Mouse (Mus musculus): Measurements from ENCODE around the gene Opn4. TPM values are rescaled to one million over a fixed set of nuclear protein-coding genes. Genes with fewer than 3 reads are reported as not detected.

Gene Opn4
- polyA plus RNA-seq, 1 experiment = not detected

DNA sequence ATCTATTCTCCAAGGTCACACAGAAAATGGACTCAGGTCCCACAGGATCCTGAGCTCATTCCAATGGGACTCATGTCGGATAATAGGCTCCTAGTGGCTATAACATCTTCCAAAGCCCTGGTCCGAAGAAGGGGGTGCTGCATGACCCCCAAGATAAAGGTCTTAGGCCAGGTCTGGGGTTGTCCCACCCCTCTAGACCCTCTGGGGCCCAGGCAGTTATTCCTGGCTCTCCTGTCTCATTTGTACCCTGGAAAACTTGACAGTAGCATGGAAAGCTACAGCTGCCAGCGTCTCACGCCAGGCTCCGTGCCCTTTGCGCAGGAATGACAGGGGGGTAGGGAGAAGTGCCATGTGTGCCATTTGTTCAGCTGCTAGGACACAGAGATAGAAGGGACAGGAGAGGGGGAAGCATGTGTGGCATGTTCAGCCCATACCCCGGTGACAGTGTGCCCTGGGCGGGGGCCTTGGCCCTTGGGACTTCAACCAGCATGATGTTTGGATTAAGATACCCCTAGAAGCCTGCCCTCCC is 10.7 kb downstream of the Opn4 start:
- Histone ChIP-seq H3K36me3 (ENCODE audit: control insufficient read depth, insufficient read depth, low read length, poor library complexity, severe bottlenecking) (no peaks in the 10 kb centered on the region), H3K27ac (ENCODE audit: insufficient read depth, low read length) (no peak overlapping the region), H3K9me3 (replicated peaks; ENCODE audit: control insufficient read depth, insufficient read depth, low read length, poor library complexity, severe bottlenecking) (no peaks in the 10 kb centered on the region), H3K4me1 (ENCODE audit: control insufficient read depth, insufficient read depth, low read length) (no peaks in the 10 kb centered on the region), H3K9ac (ENCODE audit: low read depth, poor library complexity, severe bottlenecking) (no peak overlapping the region), H3K4me3 (ENCODE audit: low read depth, low read length) (no peak overlapping the region), H3K27me3 (ENCODE audit: control insufficient read depth, insufficient read depth, low read length, poor library complexity, severe bottlenecking) (no peaks in the 10 kb centered on the region)
- no peak for TF ChIP-seq CTCF (IDR thresholded peaks at IDR 0.05; ENCODE audit: low read depth, low read length)
- TF ChIP-seq POLR2A (IDR thresholded peaks at IDR 0.05; ENCODE audit: insufficient read depth, low read length) = no peak
- TF ChIP-seq EP300 (IDR thresholded peaks at IDR 0.05; ENCODE audit: insufficient read depth, low read depth, low read length) = no peak

GRCm38 (mm10) chr14:34588498-34588897 is 11.4 kb downstream of the Opn4 start, which contains the start of gene Ldb3:
Gene Ldb3, minus strand, starts transcription at chr14:34588682.
- Histone ChIP-seq H3K9me3 (replicated peaks; ENCODE audit: control insufficient read depth, insufficient read depth, low read length, poor library complexity, severe bottlenecking) (no peaks in the 10 kb centered on the region), H3K36me3 (ENCODE audit: control insufficient read depth, insufficient read depth, low read length, poor library complexity, severe bottlenecking) (no peaks in the 10 kb centered on the region), H3K4me3 (ENCODE audit: low read depth, low read length) (no peak within 1 kb of the TSS), H3K4me1 (ENCODE audit: control insufficient read depth, insufficient read depth, low read length) (no peaks in the 10 kb centered on the region), H3K9ac (ENCODE audit: low read depth, poor library complexity, severe bottlenecking) (no peak within 1 kb of the TSS), H3K27ac (ENCODE audit: insufficient read depth, low read length) (no peak within 1 kb of the TSS), H3K27me3 (ENCODE audit: control insufficient read depth, insufficient read depth, low read length, poor library complexity, severe bottlenecking) (no peaks in the 10 kb centered on the region)
- TF ChIP-seq POLR2A (IDR thresholded peaks at IDR 0.05; ENCODE audit: insufficient read depth, low read length) = no peak

DNA sequence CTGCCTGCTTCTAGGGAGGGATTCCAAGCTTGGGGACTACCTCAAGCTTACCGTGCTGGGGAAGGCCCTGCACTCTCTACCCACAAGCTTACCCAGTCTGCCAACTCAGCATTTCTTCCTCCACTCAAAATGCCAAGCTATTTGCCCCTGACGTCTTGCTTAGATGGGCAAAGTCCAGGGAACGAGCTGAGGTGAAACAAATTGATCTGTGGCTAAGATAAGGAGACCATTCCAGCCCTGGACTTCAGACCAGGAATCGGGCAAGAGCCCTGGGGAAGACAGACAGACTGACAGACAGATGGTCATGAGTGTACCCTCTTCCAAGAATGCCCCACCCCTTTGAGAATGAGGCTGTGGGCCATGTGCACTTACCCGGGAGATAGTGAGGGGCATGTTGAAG is 11.9 kb downstream of the Opn4 start:
- H3K27me3 ChIP-seq (ENCODE audit: control insufficient read depth, insufficient read depth, low read length, poor library complexity, severe bottlenecking) = no peaks in the 10 kb centered on the region
- TF ChIP-seq EP300 (IDR thresholded peaks at IDR 0.05; ENCODE audit: insufficient read depth, low read depth, low read length) (no peak), CTCF (IDR thresholded peaks at IDR 0.05; ENCODE audit: low read depth, low read length) (no peak), POLR2A (IDR thresholded peaks at IDR 0.05; ENCODE audit: insufficient read depth, low read length) (no peak)
- no peaks in the 10 kb centered on the region for H3K9me3 ChIP-seq (replicated peaks; ENCODE audit: control insufficient read depth, insufficient read depth, low read length, poor library complexity, severe bottlenecking)
- no peaks in the 10 kb centered on the region for H3K36me3 ChIP-seq (ENCODE audit: control insufficient read depth, insufficient read depth, low read length, poor library complexity, severe bottlenecking)
- H3K9ac ChIP-seq (ENCODE audit: low read depth, poor library complexity, severe bottlenecking) = no peak overlapping the region
- H3K4me1 ChIP-seq (ENCODE audit: control insufficient read depth, insufficient read depth, low read length) = no peaks in the 10 kb centered on the region
- H3K27ac ChIP-seq (ENCODE audit: insufficient read depth, low read length) = no peak overlapping the region
- H3K4me3 ChIP-seq (ENCODE audit: low read depth, low read length) = no peak overlapping the region

DNA sequence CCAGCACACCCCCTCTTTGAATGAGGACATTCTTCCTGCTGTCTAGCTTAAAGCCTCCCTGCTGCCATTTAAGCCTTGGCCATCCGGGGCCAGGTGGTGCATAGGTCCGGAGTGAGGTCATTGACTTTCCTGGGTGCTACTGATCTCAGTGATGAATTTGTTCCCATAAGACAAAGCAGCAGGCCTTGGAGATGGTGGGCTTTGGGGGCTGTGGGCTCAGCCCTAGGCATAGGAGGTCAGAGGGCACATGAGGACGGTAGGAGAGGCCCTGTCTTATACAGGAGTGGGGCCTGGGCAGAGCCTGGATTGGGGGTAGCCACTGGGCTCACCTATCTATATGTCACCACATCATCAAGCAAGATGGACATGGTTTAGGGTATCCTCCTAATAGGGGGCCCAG is 13.1 kb downstream of the Opn4 start:
- Histone ChIP-seq H3K9me3 (replicated peaks; ENCODE audit: control insufficient read depth, insufficient read depth, low read length, poor library complexity, severe bottlenecking) (no peaks in the 10 kb centered on the region), H3K27ac (ENCODE audit: insufficient read depth, low read length) (no peak overlapping the region), H3K36me3 (ENCODE audit: control insufficient read depth, insufficient read depth, low read length, poor library complexity, severe bottlenecking) (no peaks in the 10 kb centered on the region), H3K9ac (ENCODE audit: low read depth, poor library complexity, severe bottlenecking) (no peak overlapping the region), H3K27me3 (ENCODE audit: control insufficient read depth, insufficient read depth, low read length, poor library complexity, severe bottlenecking) (no peaks in the 10 kb centered on the region), H3K4me1 (ENCODE audit: control insufficient read depth, insufficient read depth, low read length) (no peaks in the 10 kb centered on the region), H3K4me3 (ENCODE audit: low read depth, low read length) (no peak overlapping the region)
- TF ChIP-seq EP300 (IDR thresholded peaks at IDR 0.05; ENCODE audit: insufficient read depth, low read depth, low read length) = no peak
- TF ChIP-seq CTCF (IDR thresholded peaks at IDR 0.05; ENCODE audit: low read depth, low read length) = no peak
- no peak for TF ChIP-seq POLR2A (IDR thresholded peaks at IDR 0.05; ENCODE audit: insufficient read depth, low read length)

DNA sequence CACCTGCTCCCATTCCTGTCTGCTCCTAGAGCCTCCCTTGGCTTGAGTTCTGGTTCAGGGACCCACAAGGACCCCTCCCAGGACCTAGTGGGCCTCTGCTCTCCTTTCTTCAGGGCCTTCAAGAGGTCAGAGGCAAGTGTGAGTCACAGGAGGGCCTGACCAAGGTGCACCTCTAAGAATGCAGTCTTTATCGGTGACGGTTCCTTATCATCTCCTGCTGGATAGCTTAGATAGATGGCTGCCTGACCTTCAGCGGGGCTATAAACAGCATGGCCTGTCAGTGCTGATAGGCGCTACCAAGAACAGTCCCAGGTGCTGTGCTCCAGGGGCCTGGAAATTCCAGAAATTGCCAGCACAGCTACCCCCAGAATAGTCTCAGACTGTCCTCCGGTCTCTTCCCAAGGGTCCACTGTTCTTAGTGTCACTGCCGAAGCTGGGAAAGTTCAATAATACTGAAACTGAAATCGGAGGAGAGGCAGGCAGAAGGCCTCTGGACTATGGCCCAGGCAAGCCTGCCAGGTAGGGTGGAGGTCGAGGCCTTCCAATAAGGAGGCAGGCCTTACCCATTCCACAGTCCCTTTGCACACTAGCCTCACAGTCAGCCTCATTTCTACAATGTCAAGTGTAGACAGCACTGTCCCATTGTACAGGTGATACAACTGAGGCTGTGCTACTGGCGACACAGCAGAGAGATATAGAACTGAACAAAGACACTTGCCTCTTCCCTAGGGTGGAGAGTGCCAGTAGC is 14.4 kb downstream of the Opn4 start:
- H3K9me3 ChIP-seq (replicated peaks; ENCODE audit: control insufficient read depth, insufficient read depth, low read length, poor library complexity, severe bottlenecking) = no peaks in the 10 kb centered on the region
- no peaks in the 10 kb centered on the region for H3K27me3 ChIP-seq (ENCODE audit: control insufficient read depth, insufficient read depth, low read length, poor library complexity, severe bottlenecking)
- H3K36me3 ChIP-seq (ENCODE audit: control insufficient read depth, insufficient read depth, low read length, poor library complexity, severe bottlenecking) = no peaks in the 10 kb centered on the region
- no peak overlapping the region for H3K27ac ChIP-seq (ENCODE audit: insufficient read depth, low read length)
- TF ChIP-seq EP300 (IDR thresholded peaks at IDR 0.05; ENCODE audit: insufficient read depth, low read depth, low read length) (no peak), POLR2A (IDR thresholded peaks at IDR 0.05; ENCODE audit: insufficient read depth, low read length) (no peak), CTCF (IDR thresholded peaks at IDR 0.05; ENCODE audit: low read depth, low read length) (no peak)
- no peak overlapping the region for H3K9ac ChIP-seq (ENCODE audit: low read depth, poor library complexity, severe bottlenecking)
- no peaks in the 10 kb centered on the region for H3K4me1 ChIP-seq (ENCODE audit: control insufficient read depth, insufficient read depth, low read length)
- H3K4me3 ChIP-seq (ENCODE audit: low read depth, low read length) = no peak overlapping the region

- Histone ChIP-seq H3K36me3 (ENCODE audit: control insufficient read depth, insufficient read depth, low read length, poor library complexity, severe bottlenecking) (no peaks in the 10 kb centered on the region), H3K27ac (ENCODE audit: insufficient read depth, low read length) (no peak overlapping the region), H3K9me3 (replicated peaks; ENCODE audit: control insufficient read depth, insufficient read depth, low read length, poor library complexity, severe bottlenecking) (no peaks in the 10 kb centered on the region), H3K4me3 (ENCODE audit: low read depth, low read length) (no peak overlapping the region), H3K4me1 (ENCODE audit: control insufficient read depth, insufficient read depth, low read length) (no peaks in the 10 kb centered on the region), H3K9ac (ENCODE audit: low read depth, poor library complexity, severe bottlenecking) (no peak overlapping the region), H3K27me3 (ENCODE audit: control insufficient read depth, insufficient read depth, low read length, poor library complexity, severe bottlenecking) (no peaks in the 10 kb centered on the region)
- TF ChIP-seq EP300 (IDR thresholded peaks at IDR 0.05; ENCODE audit: insufficient read depth, low read depth, low read length) (no peak), CTCF (IDR thresholded peaks at IDR 0.05; ENCODE audit: low read depth, low read length) (no peak), POLR2A (IDR thresholded peaks at IDR 0.05; ENCODE audit: insufficient read depth, low read length) (no peak)
Observed at GRCm38 (mm10) chr14:34582740-34583427, 17.1 kb downstream of the Opn4 start.
